Mouse (Mus musculus) megakaryocyte, embryonic 14.5 days (primary cell): ENCODE data around the gene Dlst. TPM values are rescaled to one million over a fixed set of nuclear protein-coding genes. Genes with fewer than 3 reads are reported as not detected.

Source experiments
- H3K27me3 ChIP-seq: replicated peaks from 2 replicates; pipeline ENCODE3; 2012; ENCODE audit warnings: inconsistent platforms
- H3K36me3 ChIP-seq: replicated peaks from 2 replicates; pipeline ENCODE3; 2012; ENCODE audit warnings: low read length, inconsistent platforms, mixed read lengths
- H3K4me1 ChIP-seq: 2 replicates; pipeline ENCODE4 v1.6.1; 2012; ENCODE audit warnings: inconsistent platforms
- H3K4me3 ChIP-seq: replicated peaks from 2 replicates; pipeline ENCODE3; 2012; ENCODE audit warnings: moderate library complexity, mild to moderate bottlenecking, inconsistent platforms
- H3K9me3 ChIP-seq: 2 replicates; pipeline ENCODE4 v1.6.1; 2012; ENCODE audit warnings: inconsistent platforms
- FLI1 ChIP-seq: IDR thresholded peaks from 2 replicates; pipeline ENCODE4 v1.6.1; 2012; ENCODE audit warnings: low read length, inconsistent platforms, mixed read lengths
- GATA1 ChIP-seq: IDR thresholded peaks from 3 replicates; pipeline ENCODE4 v1.6.1; 2012; ENCODE audit warnings: mixed read lengths, low read length, inconsistent platforms, borderline replicate concordance
- polyA plus RNA-seq: library from polyadenylated mRNA; stranded (reverse); fragments of >175 nt; gene quantifications from 2 replicates; pipeline ENCODE4 v1.2.3, GENCODE M21; 2012; ENCODE audit warnings: low replicate concordance; ENCODE audit not compliant: insufficient read depth

Gene Dlst
- polyA plus RNA-seq, 1 experiment = 187 TPM

- Histone ChIP-seq H3K36me3 (no peaks in the 10 kb centered on the region), H3K27me3 (peaks cover 3% of the 10 kb centered on the region), H3K4me1 (peaks cover 15% of the 10 kb centered on the region), H3K9me3 (no peaks in the 10 kb centered on the region), H3K4me3 (no peak overlapping the region)
- TF ChIP-seq GATA1 (no peak), FLI1 (no peak)
Measured at GRCm38 (mm10) chr12:85095146-85095545, 15.5 kb upstream of the Dlst start.

- Histone ChIP-seq H3K36me3 (no peaks in the 10 kb centered on the region), H3K27me3 (peaks cover 3% of the 10 kb centered on the region), H3K4me1 (peaks cover 15% of the 10 kb centered on the region), H3K9me3 (no peaks in the 10 kb centered on the region), H3K4me3 (no peak overlapping the region)
- no peak for TF ChIP-seq GATA1
- no peak for TF ChIP-seq FLI1
Measured at GRCm38 (mm10) chr12:85095859-85096258, 14.8 kb upstream of the Dlst start.

- Histone ChIP-seq H3K36me3 (peaks cover 3% of the 10 kb centered on the region), H3K4me3 (no peak overlapping the region), H3K9me3 (no peaks in the 10 kb centered on the region), H3K27me3 (peaks cover 7% of the 10 kb centered on the region), H3K4me1 (peaks cover 5% of the 10 kb centered on the region)
- no peak for TF ChIP-seq GATA1
- TF ChIP-seq FLI1 = no peak
Measured at GRCm38 (mm10) chr12:85101001-85101400, 9.6 kb upstream of the Dlst start.

GRCm38 (mm10) chr12:85101521-85102106, 9.0 kb upstream of the Dlst start:
- Histone ChIP-seq H3K4me3 (no peak overlapping the region), H3K4me1 (peaks cover 11% of the 10 kb centered on the region), H3K36me3 (peaks cover 3% of the 10 kb centered on the region), H3K9me3 (no peaks in the 10 kb centered on the region), H3K27me3 (peaks cover 7% of the 10 kb centered on the region)
- TF ChIP-seq FLI1 (no peak), GATA1 (no peak)

- H3K36me3 ChIP-seq = peaks cover 3% of the 10 kb centered on the region
- H3K9me3 ChIP-seq = no peaks in the 10 kb centered on the region
- no peak for TF ChIP-seq GATA1
- TF ChIP-seq FLI1 = no peak
- H3K4me1 ChIP-seq = peaks cover 13% of the 10 kb centered on the region
- peaks cover 7% of the 10 kb centered on the region for H3K27me3 ChIP-seq
- no peak overlapping the region for H3K4me3 ChIP-seq
Measured at GRCm38 (mm10) chr12:85103096-85103495, 7.5 kb upstream of the Dlst start.

GRCm38 (mm10) chr12:85104789-85105188, 5.8 kb upstream of the Dlst start:
- H3K4me3 ChIP-seq = no peak overlapping the region
- H3K36me3 ChIP-seq = peaks cover 3% of the 10 kb centered on the region
- TF ChIP-seq GATA1 (no peak), FLI1 (no peak)
- no peaks in the 10 kb centered on the region for H3K9me3 ChIP-seq
- H3K27me3 ChIP-seq = peaks cover 7% of the 10 kb centered on the region
- peaks cover 23% of the 10 kb centered on the region for H3K4me1 ChIP-seq

- peak overlapping the region; percentile 75 for H3K4me3 ChIP-seq
- peaks cover 30% of the 10 kb centered on the region for H3K4me1 ChIP-seq
Measured at GRCm38 (mm10) chr12:85106292-85106691, 4.3 kb upstream of the Dlst start.

GRCm38 (mm10) chr12:85108643-85109042, 2.0 kb upstream of the Dlst start:
- Histone ChIP-seq H3K4me3 (no peak overlapping the region), H3K9me3 (no peaks in the 10 kb centered on the region), H3K27me3 (peaks cover 7% of the 10 kb centered on the region), H3K4me1 (peaks cover 54% of the 10 kb centered on the region), H3K36me3 (peaks cover 11% of the 10 kb centered on the region)
- TF ChIP-seq GATA1 = no peak
- no peak for TF ChIP-seq FLI1

More at GRCm38 (mm10) chr12:85106292-85106691, 4.3 kb upstream of the Dlst start:
- Histone ChIP-seq H3K9me3 (no peaks in the 10 kb centered on the region), H3K27me3 (peaks cover 7% of the 10 kb centered on the region), H3K36me3 (peaks cover 3% of the 10 kb centered on the region)
- TF ChIP-seq FLI1 (no peak), GATA1 (no peak)

- Histone ChIP-seq H3K4me3 (peak overlapping the region; percentile 2), H3K36me3 (peaks cover 11% of the 10 kb centered on the region), H3K4me1 (peaks cover 62% of the 10 kb centered on the region), H3K9me3 (no peaks in the 10 kb centered on the region), H3K27me3 (peaks cover 4% of the 10 kb centered on the region)
- TF ChIP-seq FLI1 = no peak
Measured at GRCm38 (mm10) chr12:85109426-85109825, 1.2 kb upstream of the Dlst start.

GRCm38 (mm10) chr12:85110011-85110697, 479 bp upstream of the Dlst start:
- TF ChIP-seq GATA1 (no peak), FLI1 (no peak)
- H3K27me3 ChIP-seq = no peaks in the 10 kb centered on the region

More at GRCm38 (mm10) chr12:85110011-85110697, 479 bp upstream of the Dlst start:
- Histone ChIP-seq H3K36me3 (peaks cover 15% of the 10 kb centered on the region), H3K4me3 (peak overlapping the region; percentile 98), H3K4me1 (peaks cover 68% of the 10 kb centered on the region), H3K9me3 (no peaks in the 10 kb centered on the region)
